Mouse (Mus musculus) cerebellum, adult 11-12 months (tissue): ENCODE data around the gene Gm21972.

Source experiments
- DNase-seq: peaks from one replicate; pipeline ENCODE4 v3.0.0; 2022

The Gm21972 gene

GRCm38 (mm10) chr1:86133337-86133736, at the start of gene Gm21972:
Gene Gm21972 (plus strand): TSS chr1:86133637.
- DNase-seq: no peak

- no peak for DNase-seq
Observed at GRCm38 (mm10) chr1:86094413-86094812, 39.0 kb upstream of the Gm21972 start.

DNA sequence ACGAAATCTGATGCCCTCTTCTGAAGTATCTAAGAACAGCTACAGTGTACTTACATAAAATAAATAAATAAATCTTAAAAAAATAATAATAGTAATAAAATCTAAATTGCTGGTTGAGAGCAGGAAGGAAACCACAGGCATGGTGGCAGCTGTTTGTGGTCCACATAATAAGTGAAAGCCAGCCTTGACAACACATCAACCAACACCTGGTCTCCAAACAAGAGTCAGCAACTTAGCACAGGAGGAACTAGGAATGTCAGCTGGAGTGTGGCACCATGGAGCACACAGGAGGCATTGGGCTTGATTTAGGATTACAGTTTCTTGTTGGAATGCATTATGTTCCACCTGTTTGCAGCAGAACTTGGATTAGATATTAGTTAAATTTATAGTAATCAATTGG, 28.4 kb upstream of the Gm21972 start:
- no peak for DNase-seq

GRCm38 (mm10) chr1:86111779-86112178, 21.7 kb upstream of the Gm21972 start, which contains the start of gene Htr2b:
Gene Htr2b (minus strand): TSS chr1:86111970.
- no peak for DNase-seq

GRCm38 (mm10) chr1:86114141-86114540, 19.3 kb upstream of the Gm21972 start:
- DNase-seq: no peak

DNA sequence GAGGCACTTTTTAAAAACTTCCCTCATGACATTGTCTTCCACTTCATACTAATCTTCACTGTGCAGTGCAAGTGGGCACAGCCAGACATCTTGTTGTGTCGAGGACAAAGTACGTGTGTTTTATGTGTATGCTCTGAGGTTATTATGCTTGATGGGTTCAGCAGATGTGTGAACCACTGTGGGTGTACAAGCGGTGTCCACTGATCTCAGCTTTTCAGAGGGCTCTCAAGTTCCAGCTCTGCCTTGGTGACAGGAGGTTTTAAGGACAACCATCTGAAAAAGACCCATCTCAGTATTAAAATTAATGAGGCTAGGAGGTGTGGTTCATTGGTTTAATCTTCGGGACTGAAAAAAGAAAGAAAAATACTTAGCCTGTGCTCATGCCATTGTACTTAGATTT, 13.9 kb upstream of the Gm21972 start:
- DNase-seq: no peak

DNA sequence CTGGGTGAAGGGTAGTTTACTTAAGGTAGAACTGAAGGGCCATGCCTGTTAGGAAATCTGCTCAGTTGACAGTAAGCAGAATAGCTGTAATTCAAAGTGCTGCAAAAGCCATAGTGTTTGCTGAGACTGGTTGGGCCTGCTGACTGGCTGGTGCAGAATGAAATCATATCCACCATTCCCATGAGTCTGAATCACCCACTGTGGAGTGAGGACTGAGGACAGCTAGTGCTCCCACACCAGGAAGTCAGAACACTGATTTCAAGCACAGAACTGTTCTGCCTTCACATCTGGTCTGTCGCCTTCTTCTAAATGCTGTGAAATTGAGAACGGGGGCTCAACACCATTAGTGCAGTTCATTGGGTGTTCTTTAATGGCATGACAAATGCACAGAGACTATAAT, 7.4 kb upstream of the Gm21972 start:
- DNase-seq: no peak

- DNase-seq: no peak
Observed at GRCm38 (mm10) chr1:86135315-86135714, 1.9 kb downstream of the Gm21972 start.

DNA sequence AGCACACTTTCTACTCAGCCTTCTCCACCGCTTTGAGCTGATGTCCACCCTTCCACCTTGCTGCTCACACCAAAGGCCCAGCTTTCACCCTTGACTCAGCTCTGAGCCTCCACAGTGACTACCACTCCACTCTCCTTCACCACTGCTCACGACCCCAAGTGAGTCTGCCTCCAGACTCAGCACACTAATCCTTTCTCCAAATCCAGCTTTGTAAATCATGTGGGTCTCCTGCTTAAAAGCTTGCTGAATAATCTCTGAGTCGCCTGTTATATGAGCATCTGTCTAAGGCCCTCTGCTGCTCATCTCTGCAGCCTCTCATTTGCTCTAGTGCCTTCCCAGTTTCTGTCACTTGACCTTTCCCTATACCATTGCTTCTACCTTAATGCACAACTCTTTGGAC, 7.6 kb downstream of the Gm21972 start:
- no peak for DNase-seq

GRCm38 (mm10) chr1:86143165-86143564, 9.7 kb downstream of the Gm21972 start:
- DNase-seq: no peak

DNA sequence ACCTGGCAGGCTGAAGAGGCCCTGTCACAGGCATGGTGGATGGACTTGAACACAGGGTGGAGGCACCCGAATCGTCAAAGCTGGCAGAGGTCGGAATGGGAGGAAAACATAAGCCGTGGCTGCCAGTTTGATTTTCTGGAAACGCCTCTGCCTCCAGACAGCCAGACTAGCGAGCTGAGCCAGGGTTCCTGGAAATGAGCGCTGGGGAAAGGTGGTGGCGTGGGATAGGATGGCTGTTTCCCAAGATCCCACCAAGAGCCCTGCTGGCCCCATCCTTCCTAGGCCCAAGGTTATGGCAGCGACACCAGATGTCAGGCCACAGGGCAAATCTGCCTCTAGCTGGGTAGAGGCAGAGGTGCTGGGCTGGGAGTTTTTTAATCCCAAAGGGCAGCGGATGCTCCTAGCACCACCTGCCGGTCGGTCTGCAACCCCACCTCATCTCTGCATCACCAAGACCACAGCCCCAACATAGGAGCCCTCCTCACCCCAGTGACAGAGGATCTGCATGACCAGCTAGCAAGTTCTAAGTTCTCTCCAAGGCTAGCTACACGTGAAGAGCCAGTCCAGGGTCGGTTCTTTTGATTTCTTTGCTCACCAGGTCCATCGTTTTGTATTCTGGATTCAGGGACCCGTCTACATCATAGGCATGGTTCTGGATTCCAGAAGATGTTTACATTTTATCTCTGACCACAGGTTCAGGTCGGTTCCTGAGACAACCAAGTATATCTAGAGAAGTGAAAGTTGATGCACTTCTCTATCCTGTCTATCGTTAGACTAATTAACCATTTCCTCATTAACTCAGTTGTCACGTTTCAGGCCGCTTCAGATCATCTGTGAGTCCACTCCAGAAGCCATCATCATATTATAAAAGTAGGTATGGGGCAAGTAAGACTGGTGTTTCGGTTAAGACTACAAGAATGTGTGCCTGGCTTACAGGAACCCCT, 10.8 kb downstream of the Gm21972 start:
- no peak for DNase-seq

DNA sequence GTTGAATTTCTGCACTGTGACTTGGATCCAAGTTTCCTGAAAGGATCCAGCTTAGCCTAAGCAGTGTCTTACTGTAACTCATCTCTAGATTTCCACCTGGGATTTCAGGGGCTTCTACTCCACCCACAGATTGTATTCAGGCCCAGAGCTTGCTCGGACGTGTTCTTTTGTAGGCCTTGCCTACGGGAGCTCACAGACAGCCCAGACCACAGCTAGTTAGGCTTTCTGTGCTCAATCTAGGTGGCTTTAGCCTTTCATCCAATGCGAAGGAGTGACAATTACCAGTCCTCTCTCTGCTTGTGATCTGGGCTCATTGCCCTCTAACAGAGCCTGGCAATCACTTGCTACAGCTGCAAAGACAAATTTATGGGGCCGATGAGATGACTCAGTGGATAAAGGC, 12.9 kb downstream of the Gm21972 start:
- DNase-seq: no peak

DNA sequence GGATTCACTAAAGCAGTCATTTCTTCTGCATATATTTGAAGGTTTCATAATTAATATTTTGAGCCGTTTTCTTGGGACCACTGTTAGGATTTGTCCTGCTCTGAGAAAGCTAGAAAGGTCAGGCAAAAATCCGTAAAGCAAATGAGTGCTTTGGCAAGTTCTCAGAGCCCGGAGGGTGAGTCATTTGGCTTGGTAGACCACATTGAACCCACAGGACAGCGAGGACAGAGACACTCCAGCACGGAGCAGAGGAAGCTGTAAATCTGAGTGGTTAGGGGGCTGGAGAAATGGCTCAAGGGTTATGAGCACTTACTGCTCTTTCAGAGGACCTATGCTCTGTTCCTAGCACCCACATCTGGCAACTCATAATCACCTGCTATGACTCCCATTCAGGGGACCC, 14.1 kb downstream of the Gm21972 start:
- no peak for DNase-seq

DNA sequence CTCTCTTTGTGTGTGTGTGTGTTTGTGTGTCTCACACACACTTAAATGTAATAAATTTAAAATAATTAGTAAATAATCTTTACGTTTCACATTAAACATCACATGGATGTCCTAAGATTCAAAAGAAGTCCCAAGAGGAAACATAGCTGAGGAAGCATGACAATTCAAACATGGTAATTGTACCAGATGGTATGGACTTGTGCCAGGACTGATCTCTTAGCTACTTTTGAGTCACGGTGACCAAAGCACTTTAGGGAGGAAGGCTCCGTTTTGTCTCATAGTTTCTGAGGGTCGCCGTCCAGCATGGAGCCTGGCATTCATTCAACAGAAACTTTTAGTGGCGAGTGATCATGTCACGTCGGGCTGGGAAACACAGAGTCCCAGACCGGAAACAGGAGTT, 14.7 kb downstream of the Gm21972 start:
- no peak for DNase-seq

GRCm38 (mm10) chr1:86150929-86151328, 17.5 kb downstream of the Gm21972 start:
- no peak for DNase-seq

GRCm38 (mm10) chr1:86151376-86151775, 17.9 kb downstream of the Gm21972 start:
- DNase-seq: no peak

GRCm38 (mm10) chr1:86152618-86153017, 19.2 kb downstream of the Gm21972 start:
- DNase-seq: no peak

DNA sequence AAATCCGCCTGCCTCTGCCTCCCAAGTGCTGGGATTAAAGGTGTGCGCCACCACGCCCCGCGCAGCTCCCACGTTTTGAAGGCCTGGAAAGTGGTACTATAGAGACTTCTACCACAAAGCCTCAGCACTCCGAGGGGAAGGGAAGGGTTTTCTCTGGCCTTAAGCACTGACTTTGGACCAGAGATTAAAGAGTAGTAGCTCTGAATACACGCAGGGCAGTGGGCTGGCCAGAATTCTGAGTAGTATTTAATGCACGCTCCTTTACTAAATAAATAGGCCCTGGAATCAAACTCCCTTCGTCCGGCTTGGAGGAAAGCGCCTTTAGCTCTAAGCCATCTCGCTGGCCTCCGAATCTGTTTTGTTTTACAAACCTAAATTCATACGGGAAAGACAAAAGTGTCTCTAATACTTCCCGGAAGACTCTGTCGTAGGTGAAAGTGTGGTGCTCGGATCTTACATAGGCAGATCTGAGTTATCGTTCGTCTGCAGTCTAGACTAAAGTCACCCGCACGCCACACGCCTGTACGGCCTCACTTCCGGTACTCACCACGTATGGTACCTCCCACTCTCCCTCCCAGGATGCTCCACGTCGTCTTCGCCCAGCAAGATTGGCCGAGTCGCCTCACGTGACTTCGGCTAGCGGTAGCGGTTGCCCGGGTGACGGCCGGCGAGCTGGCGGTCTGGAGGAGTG, 20.8 kb downstream of the Gm21972 start, which contains the start of gene Armc9:
Gene Armc9, plus strand, starts transcription at position 648 of the 691 bp plus-strand sequence.
- peak; percentile 92 for DNase-seq

- DNase-seq: no peak
Observed at GRCm38 (mm10) chr1:86154824-86155164, 21.4 kb downstream of the Gm21972 start.

GRCm38 (mm10) chr1:86156075-86156474, 22.6 kb downstream of the Gm21972 start:
- no peak for DNase-seq

- no peak for DNase-seq
Observed at GRCm38 (mm10) chr1:86156595-86156994, 23.2 kb downstream of the Gm21972 start.

DNA sequence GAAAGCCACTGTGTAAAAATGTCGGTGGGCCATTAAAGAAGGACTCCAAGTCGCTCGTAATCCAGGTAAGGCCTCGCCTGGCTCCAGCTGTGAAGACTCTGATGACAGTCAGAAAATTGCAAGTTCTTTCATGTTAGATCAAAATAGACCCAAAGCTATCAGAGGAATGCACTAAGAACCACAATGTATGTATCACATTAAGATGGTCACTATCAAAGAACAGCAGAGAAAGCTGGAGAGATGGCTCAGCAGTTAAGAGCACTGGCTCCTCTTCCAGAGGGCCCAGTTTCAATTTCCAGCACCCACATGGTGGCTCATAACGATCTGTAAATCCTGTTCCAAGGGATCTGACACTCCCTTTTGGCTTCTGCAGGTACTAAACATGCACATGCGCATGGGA, 26.6 kb downstream of the Gm21972 start:
- no peak for DNase-seq

GRCm38 (mm10) chr1:86160479-86160878, 27.0 kb downstream of the Gm21972 start:
- no peak for DNase-seq

DNA sequence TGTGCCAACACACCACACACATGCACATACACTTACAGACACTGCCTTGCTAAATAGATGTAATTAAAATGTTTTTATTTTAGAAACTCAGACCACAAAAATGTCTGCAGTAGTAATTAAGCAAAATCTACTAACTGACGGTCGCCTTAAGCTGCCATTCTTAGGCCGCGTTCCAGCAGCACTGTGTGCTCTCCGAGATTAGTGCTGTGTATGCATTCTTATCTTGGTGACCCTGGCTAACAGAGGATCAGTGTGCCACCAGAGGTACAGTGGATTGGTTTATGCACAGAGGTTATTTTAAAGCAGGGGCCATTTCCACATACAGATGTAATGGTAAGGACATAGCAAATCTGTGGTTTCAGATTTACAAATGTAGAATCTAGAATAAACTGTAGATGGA, 27.6 kb downstream of the Gm21972 start:
- DNase-seq: no peak
